Mouse (Mus musculus) spleen, postnatal 36 days (tissue): ENCODE measurements around the gene AL607142.1.
A peak's percentile ranks its signal among the peaks of the same experiment; 100 is the strongest.

Experiments
- DNase-seq, 2 experiments: peaks; one replicate each; pipeline ENCODE4 v3.0.0; 2022; ENCODE audit warnings: low spot score in 2 of 2, mixed read lengths in 1 of 2

The AL607142.1 gene

GRCm38 (mm10) chr4:120064696-120065095 is at the start of gene AL607142.1:
Gene AL607142.1 (plus strand): TSS chr4:120064996.
- no peak for DNase-seq

- no peak for DNase-seq
These were observed 46.4 kb upstream of the AL607142.1 start for GRCm38 (mm10) chr4:120018426-120018825.

GRCm38 (mm10) chr4:120022392-120022791 is 42.4 kb upstream of the AL607142.1 start:
- no peak for DNase-seq

GRCm38 (mm10) chr4:120023221-120023840 is 41.5 kb upstream of the AL607142.1 start:
- no peak for DNase-seq

GRCm38 (mm10) chr4:120024071-120024470 is 40.7 kb upstream of the AL607142.1 start:
- DNase-seq: no peak

GRCm38 (mm10) chr4:120027671-120028070 is 37.1 kb upstream of the AL607142.1 start:
- no peak for DNase-seq

- no peak for DNase-seq
These were observed 34.9 kb upstream of the AL607142.1 start for GRCm38 (mm10) chr4:120029937-120030336.

GRCm38 (mm10) chr4:120032320-120032983 is 32.3 kb upstream of the AL607142.1 start:
- DNase-seq: peak; percentile 50 to 62

- DNase-seq: no peak
These were observed 31.8 kb upstream of the AL607142.1 start for GRCm38 (mm10) chr4:120032984-120033355.

- no peak for DNase-seq
These were observed 28.5 kb upstream of the AL607142.1 start for GRCm38 (mm10) chr4:120036294-120036693.

- DNase-seq: no peak
These were observed 27.8 kb upstream of the AL607142.1 start for GRCm38 (mm10) chr4:120037007-120037406.

GRCm38 (mm10) chr4:120041520-120041919 is 23.3 kb upstream of the AL607142.1 start:
- DNase-seq: no peak

- no peak for DNase-seq
These were observed 22.3 kb upstream of the AL607142.1 start for GRCm38 (mm10) chr4:120042480-120042879.

- no peak for DNase-seq
These were observed 20.2 kb upstream of the AL607142.1 start for GRCm38 (mm10) chr4:120044612-120045011.

GRCm38 (mm10) chr4:120045131-120045537 is 19.7 kb upstream of the AL607142.1 start:
- DNase-seq: no peak

GRCm38 (mm10) chr4:120045871-120046270 is 18.9 kb upstream of the AL607142.1 start:
- DNase-seq: no peak

- DNase-seq: no peak
These were observed 17.7 kb upstream of the AL607142.1 start for GRCm38 (mm10) chr4:120047060-120047459.

GRCm38 (mm10) chr4:120048274-120048673 is 16.5 kb upstream of the AL607142.1 start:
- DNase-seq: no peak

GRCm38 (mm10) chr4:120049857-120050256 is 14.9 kb upstream of the AL607142.1 start:
- no peak for DNase-seq

GRCm38 (mm10) chr4:120052481-120052880 is 12.3 kb upstream of the AL607142.1 start:
- DNase-seq: no peak

GRCm38 (mm10) chr4:120053026-120054005 is 11.5 kb upstream of the AL607142.1 start:
- peak; percentile 64 to 72 for DNase-seq

GRCm38 (mm10) chr4:120054145-120054544 is 10.7 kb upstream of the AL607142.1 start:
- peak; percentile 87 to 88 for DNase-seq
